8 mouse cellular contexts compared by ENCODE assay signal in the genomic region with DNA sequence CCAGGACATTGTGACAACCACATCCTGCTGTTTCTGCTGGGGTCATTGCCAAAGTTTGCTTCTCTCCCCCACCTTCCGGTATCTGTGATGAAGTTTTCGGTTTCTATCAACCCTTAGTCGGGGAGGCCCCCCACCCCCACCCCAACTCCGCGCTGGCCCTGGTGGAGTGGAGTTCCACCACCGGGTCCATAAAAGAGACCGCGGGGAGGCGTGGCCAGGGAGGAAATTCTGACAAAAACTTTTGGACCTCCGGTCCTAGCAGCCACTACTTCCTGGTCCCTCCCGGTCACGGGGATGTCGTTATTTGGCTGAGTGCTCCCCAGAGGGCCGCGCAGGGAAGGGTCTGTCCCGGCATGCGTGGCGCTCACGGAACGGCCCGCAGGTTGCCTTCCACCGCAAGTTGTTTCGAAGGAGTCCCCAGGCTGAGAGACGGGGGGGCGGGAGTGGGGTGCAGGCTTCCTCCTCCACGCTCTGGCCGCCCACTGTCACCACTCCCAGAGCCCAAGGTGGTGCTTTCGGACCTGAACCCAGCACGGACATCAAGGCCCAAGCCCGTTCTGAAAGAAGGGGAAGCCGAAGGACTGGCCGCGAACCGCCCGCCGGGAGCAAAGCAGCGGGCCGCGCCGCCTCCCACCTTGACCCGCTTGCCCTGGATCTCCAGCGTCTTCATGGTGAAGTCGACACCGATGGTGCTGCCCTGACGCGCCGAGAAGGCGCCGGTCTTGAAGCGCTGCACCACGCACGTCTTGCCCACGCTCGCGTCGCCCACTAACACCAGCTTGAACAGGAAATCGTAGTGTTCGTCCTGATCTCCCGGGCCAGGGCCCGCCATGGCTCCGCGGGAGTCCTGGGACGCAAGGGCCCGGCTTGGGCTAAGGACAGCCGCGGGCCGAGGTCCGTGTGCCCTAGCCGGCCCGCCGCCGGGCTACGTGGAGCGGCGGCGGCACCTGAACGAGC. TPM values are rescaled to one million over a fixed set of nuclear protein-coding genes. Genes with fewer than 3 reads are reported as not detected.
DNase-seq lines count a peak whose midpoint lies in the region; ATAC-seq lines count a peak whose summit lies in the region.

No protein-coding gene starts in this region.

- peaks cover 4% of the 10 kb centered on the region; the same call in 1 of the 2 replicates for H3K27me3 ChIP-seq in hindbrain, embryonic 13.5 days

- peak overlapping the region; percentile 83 for H3K9ac ChIP-seq in hindbrain, embryonic 13.5 days

- H3K27ac ChIP-seq in brown adipose tissue, adult 24 weeks (replicated peaks; ENCODE audit: low read depth, low read length), result peak overlapping the region; percentile 88
- H3K27ac ChIP-seq in hindbrain, embryonic 13.5 days, result peak overlapping the region; percentile 70

- H3K4me1 ChIP-seq in brown adipose tissue, adult 24 weeks (ENCODE audit: control insufficient read depth, insufficient read depth, insufficient read length, low read length), result peaks cover 10% of the 10 kb centered on the region
- H3K4me1 ChIP-seq in hindbrain, embryonic 13.5 days (replicated peaks), result peaks cover 24% of the 10 kb centered on the region

- ATAC-seq in hindbrain, embryonic 13.5 days (ENCODE audit: low FRiP score), result peak; percentile 31

- peak overlapping the region; percentile 91 for H3K4me3 ChIP-seq in brown adipose tissue, adult 24 weeks (ENCODE audit: insufficient read depth, low read depth, low read length)
- H3K4me3 ChIP-seq in hindbrain, embryonic 13.5 days, result peak overlapping the region; percentile 74

- H3K9me3 ChIP-seq in hindbrain, embryonic 13.5 days, result no peaks in the 10 kb centered on the region

- DNase-seq in ES-CJ7 (ENCODE audit: low read depth, low spot score), result peak; percentile 27
- DNase-seq in frontal cortex, postnatal 36 days (ENCODE audit: low spot score in 2 of 2), result peak; percentile 17 to 51
- DNase-seq in left cerebral cortex, adult 8-10 months (ENCODE audit: low spot score in 2 of 2), result peak; percentile 47 to 51
- DNase-seq in lung, postnatal 4 days, result peak; percentile 81 to 84
- DNase-seq in right cerebral cortex, adult 18-20 months, result peak; percentile 55
- peak; percentile 67 for DNase-seq in thymus, postnatal 4 days

- WGBS in hindbrain, embryonic 13.5 days, result 1% methylated on average over 77 of the region's 77 CpGs

- H3K4me2 ChIP-seq in hindbrain, embryonic 13.5 days, result peak overlapping the region; percentile 84

- H3K36me3 ChIP-seq in hindbrain, embryonic 13.5 days, result peaks cover 26% of the 10 kb centered on the region

RNA-seq across cellular contexts. Expression of a gene that starts 1.0 kb away (rescaled TPM):
- polyA plus RNA-seq in brown adipose tissue, adult 24 weeks (2012; ENCODE audit: insufficient read depth, insufficient read length, missing spikeins), result 4.7 and 16.0 TPM in 2 replicates
- 9.3 and 9.6 TPM in 2 replicates for polyA plus RNA-seq in hindbrain, embryonic 13.5 days (2015; fragmentation: Nextera tagmentation; extraction: Ambion mirVana)
- total RNA-seq in left cerebral cortex, adult 8-10 months (2022), result 10 to 100 TPM; 14.4 to 22.1 (median 16.7) TPM

RNA-seq across cellular contexts. Expression of a gene that starts 24.6 kb away (rescaled TPM):
- polyA plus RNA-seq in brown adipose tissue, adult 24 weeks (2012; ENCODE audit: insufficient read depth, insufficient read length, missing spikeins), result not detected in 2 replicates
- 2.0 and 2.8 TPM in 2 replicates for polyA plus RNA-seq in hindbrain, embryonic 13.5 days (2015; fragmentation: Nextera tagmentation; extraction: Ambion mirVana)
- total RNA-seq in left cerebral cortex, adult 8-10 months (2022), result 1 to 10 TPM; 2.2 to 5.0 (median 2.8) TPM

RNA-seq across cellular contexts. Expression of a gene that starts 27.6 kb away (rescaled TPM):
- polyA plus RNA-seq in brown adipose tissue, adult 24 weeks (2012; ENCODE audit: insufficient read depth, insufficient read length, missing spikeins), result 21.0 and 31.7 TPM in 2 replicates
- polyA plus RNA-seq in hindbrain, embryonic 13.5 days (2015; fragmentation: Nextera tagmentation; extraction: Ambion mirVana), result 25.7 and 33.3 TPM in 2 replicates
- total RNA-seq in left cerebral cortex, adult 8-10 months (2022), result 10 to 100 TPM; 27.5 to 30.6 (median 28.5) TPM

RNA-seq across cellular contexts. Expression of a gene that starts 33.1 kb away (rescaled TPM):
- polyA plus RNA-seq in brown adipose tissue, adult 24 weeks (2012; ENCODE audit: insufficient read depth, insufficient read length, missing spikeins), result not detected in 2 replicates
- 1.1 and 1.5 TPM in 2 replicates for polyA plus RNA-seq in hindbrain, embryonic 13.5 days (2015; fragmentation: Nextera tagmentation; extraction: Ambion mirVana)
- 1 to 10 TPM in 3 of 4 experiments, under 1 TPM in 1; 0.72 to 1.4 (median 1.1) TPM for total RNA-seq in left cerebral cortex, adult 8-10 months (2022)

RNA-seq across cellular contexts. Expression of a gene that starts 39.9 kb away (rescaled TPM):
- polyA plus RNA-seq in brown adipose tissue, adult 24 weeks (2012; ENCODE audit: insufficient read depth, insufficient read length, missing spikeins), result 367 and 450 TPM in 2 replicates
- polyA plus RNA-seq in hindbrain, embryonic 13.5 days (2015; fragmentation: Nextera tagmentation; extraction: Ambion mirVana), result 599 and 604 TPM in 2 replicates
- total RNA-seq in left cerebral cortex, adult 8-10 months (2022), result 100 to 1,000 TPM; 280 to 313 (median 302) TPM

Comparison
In these comparisons a context has a peak if more than half of its experiments do, and no peak if none do; other contexts are left out.
1. Peak in every context shown above with its lines: DNase-seq, ATAC-seq, H3K4me3 ChIP-seq and H3K27ac ChIP-seq.
2. DNase-seq: peak in every context shown above with its lines; median percentile 82 in lung, postnatal 4 days; 67 in thymus, postnatal 4 days; 55 in right cerebral cortex, adult 18-20 months; 49 in left cerebral cortex, adult 8-10 months; 34 in frontal cortex, postnatal 36 days; 27 in ES-CJ7.